Mouse (Mus musculus) neural tube, embryonic 13.5 days (tissue): ENCODE results near the gene Ear2. TPM values are rescaled to one million over a fixed set of nuclear protein-coding genes. Genes with fewer than 3 reads are reported as not detected.

Experiments
- polyA plus RNA-seq: library from polyadenylated mRNA; unstranded; fragments of >200 nt; fragmentation: Nextera tagmentation; extraction: Ambion mirVana; gene quantifications from 2 replicates; pipeline ENCODE4 v1.2.1, GENCODE M21; 2015

The Ear2 gene
- polyA plus RNA-seq, 1 experiment from 2014 or later, result not detected

Other genes with a start within 250 kb of the Ear2 start
- 0.38 TPM in 1 of 2 replicates, not detected in the other for gene Ear1, start 227.1 kb upstream of the Ear2 start, polyA plus RNA-seq
- gene Ear10, start 179.1 kb upstream of the Ear2 start, polyA plus RNA-seq, result not detected in 2 replicates
- 5.7 and 6.5 TPM in 2 replicates for gene Gm8113, start 177.3 kb upstream of the Ear2 start, polyA plus RNA-seq
- gene Ang5, start 145.6 kb upstream of the Ear2 start, polyA plus RNA-seq, result not detected in 2 replicates
- not detected in 2 replicates for gene Ang6, start 100.4 kb upstream of the Ear2 start, polyA plus RNA-seq
- gene Gm3327, start 21.2 kb downstream of the Ear2 start, polyA plus RNA-seq, result not detected in 2 replicates
- not detected in 2 replicates for gene Gm8212, start 95.0 kb downstream of the Ear2 start, polyA plus RNA-seq
- not detected in 2 replicates for gene 4930503E14Rik, start 110.6 kb downstream of the Ear2 start, polyA plus RNA-seq
- not detected in 2 replicates for gene Gm8220, start 182.9 kb downstream of the Ear2 start, polyA plus RNA-seq
- not detected in 2 replicates for gene Gm5930, start 235.9 kb downstream of the Ear2 start, polyA plus RNA-seq